Mouse (Mus musculus) subcutaneous adipose tissue, adult 2 months (tissue): Measurements from ENCODE around the gene Arl2. TPM values are rescaled to one million over a fixed set of nuclear protein-coding genes. Genes with fewer than 3 reads are reported as not detected.

Experiments
- polyA plus RNA-seq: library from polyadenylated mRNA; depleted of rRNA; stranded (reverse); fragments of >200 nt; gene quantifications from 2 replicates; pipeline ENCODE4 v1.2.3, GENCODE M21; 2012; ENCODE audit warnings: low replicate concordance; rRNA removed

The Arl2 gene
- polyA plus RNA-seq: 139 and 178 TPM in 2 replicates

DNA sequence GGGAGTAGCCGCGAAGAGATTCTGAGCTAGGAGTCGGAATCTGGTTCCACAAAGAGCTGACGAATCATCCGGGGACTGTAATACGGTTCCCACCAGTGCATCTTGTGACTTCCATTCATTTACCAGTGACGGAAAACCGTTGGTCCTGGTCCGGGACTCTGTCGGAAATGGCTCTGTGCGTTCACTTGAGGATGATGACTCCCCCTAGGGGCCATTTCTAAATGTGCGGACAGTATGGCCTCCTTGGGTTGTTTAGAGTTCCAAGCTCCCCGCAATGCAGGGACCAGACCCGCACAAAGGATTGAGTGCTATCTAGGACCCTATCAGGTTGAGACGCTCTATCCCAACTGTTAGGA lies at the start of gene Arl2:
Gene Arl2, minus strand, starts transcription at position 155 of the 356 bp plus-strand sequence.

DNA sequence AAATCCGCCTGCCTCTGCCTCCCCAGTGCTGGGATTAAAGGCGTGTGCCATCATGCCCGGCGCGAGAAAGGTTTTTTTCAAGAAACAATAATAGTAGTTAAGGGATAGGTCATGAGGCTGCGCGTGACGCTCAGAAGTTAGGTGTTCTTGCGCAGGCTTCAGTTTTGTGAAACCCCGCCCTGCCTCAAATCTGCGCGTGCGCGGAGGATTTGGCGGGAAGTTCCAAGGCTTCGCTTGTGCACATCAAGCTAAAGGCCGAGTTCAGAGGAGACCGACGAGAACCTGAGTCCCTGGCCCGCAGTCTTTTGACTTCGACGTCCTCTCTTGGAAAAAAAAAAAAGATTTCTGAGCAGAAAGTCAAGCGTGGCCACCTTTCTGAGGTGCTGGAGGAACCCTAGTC lies 42.8 kb upstream of the Arl2 start, which contains the start of gene Majin:
Gene Majin, plus strand, starts transcription at position 258 of the 400 bp plus-strand sequence.

DNA sequence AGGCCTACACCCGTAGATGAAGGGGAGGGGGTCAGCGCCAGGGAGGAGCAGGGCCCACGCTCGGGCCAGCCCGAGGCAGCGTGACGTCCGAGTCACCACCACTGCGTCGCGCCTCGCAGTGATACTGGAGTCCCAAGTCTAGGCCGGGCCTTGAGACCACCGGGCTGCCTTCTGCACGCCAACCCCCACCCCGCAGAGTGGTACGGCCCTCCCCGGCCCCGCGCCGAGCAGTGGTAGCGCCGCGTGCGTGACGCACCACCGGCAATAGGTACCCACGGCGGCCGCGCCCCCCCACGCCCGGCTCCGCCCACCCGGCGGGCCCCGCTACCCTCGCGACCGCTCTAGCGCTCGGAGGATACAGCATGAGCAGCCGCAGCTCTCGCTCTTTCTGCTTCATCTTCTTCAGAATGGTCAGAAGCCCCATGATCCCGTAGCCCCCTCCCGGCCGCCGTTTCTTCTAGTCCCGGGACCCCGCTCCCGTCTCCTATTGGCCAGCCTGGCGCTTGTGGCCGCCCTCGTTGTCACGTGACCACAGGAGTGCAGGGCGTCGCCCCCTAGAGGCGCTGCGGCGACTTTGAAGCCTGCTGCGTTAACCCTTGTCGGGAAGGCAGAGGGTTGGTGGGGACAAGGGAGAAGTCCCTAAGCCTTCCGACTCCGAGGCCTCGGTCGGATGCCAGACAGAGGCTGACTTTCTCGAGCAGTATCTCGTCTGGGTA lies 512 bp downstream of the Arl2 start, which contains the start of gene Batf2:
Gene Batf2, plus strand, starts transcription at position 306 of the 716 bp plus-strand sequence.

DNA sequence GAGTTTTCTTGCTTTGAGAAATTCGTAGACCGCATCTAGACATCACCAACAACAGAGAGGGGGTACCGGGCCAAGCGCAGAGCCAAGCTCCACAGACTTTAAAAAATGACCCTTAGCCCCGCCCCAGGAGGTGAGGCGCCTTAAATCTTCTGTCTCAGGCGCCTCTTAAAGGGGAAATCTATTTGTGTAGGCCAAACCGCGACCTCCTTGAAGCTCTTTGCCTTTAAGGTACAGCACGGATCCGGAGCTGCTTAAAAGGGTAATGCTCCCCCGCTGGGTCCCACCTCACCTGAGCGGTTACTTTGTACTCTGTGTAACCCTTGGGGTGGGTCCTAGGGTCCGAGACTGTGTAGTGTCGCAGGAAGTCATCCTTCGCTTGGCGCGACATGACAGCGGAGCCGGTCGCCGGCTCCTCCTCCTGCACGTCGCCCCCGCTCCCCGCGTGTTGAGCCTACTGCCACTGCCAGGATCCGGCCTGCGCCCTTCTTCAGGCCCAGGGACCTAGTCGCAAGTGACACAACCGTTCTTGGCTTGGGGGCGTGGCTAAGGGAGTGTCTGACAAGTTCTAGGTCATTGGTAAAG lies 13.5 kb downstream of the Arl2 start, which contains the start of gene Snx15:
Gene Snx15, minus strand, starts transcription at position 545 of the 582 bp plus-strand sequence.

DNA sequence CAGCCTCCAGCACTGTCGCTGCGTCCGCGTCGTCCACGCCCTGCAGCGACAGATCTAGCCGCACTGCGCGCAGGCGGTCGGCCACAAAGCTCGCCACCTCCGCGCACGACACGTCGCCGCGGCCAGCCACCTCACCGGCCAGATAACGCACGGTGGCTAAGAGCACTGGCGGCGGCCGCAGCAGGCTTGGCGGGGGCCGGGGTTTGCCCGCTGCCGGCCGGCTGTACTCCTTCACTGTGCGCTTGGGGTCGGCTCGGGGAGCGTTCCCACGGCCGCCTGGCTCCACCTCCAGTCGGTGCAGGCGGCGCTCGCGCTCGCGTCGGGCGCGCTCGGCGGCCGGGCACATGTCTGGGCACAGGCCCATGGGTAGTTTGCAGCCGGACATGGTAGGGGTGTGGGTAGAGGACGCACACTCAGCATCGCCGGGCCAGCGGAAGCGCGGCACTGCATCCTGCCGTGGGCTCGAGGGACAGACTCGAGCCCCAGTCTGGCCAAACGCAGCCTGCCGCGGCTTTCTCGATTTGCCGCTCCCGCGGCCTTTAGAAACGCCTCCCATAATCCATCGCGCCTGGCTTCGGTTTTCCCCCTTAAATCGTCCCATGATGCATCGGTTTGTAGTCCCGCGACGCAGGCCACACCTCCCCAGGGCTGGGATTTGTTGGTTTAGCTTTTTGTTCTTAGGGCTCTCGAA lies 23.2 kb downstream of the Arl2 start, which contains the start of gene Sac3d1:
Gene Sac3d1, minus strand, starts transcription at position 665 of the 691 bp plus-strand sequence.

DNA sequence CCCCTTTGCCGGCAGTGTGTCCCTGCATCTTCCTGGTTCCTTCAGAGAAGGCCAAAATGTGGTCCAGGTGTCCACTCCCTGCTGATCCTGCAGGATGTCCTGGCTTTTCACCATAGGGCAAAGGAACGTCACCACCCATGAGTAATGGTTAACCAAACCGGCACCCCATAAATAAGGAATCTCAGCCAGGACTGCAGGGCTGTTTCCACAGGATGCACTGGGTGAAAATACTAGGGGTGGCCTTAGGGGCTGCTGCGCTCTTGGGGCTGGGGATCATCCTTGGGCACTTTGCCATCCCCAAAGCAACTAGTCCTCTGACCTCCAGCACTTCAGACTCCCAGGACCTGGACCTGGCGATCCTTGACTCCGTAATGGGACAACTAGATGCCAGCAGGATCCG lies 35.8 kb downstream of the Arl2 start, which contains the start of gene Naaladl1:
Gene Naaladl1, plus strand, starts transcription at position 197 of the 400 bp plus-strand sequence.

DNA sequence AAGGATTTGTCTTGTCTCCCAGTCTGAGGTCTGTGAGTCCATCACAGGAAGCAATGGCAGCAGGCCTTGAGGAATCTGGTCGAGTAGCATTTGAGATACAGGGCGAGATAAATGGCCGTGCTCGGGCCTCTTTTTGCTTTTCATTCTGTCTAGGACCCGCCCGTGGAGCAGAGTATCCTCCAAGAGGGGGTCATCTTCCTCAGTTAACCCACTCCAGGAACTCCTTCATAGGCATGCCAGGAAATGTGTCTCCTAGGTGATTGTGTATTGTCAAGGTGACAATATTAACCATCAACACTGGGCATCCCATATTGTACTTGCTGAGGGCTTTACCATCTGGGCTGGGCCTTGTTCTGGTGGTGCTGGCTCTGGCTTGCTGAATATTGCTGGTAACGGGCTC lies 47.2 kb downstream of the Arl2 start, which contains the start of gene AC131692.1:
Gene AC131692.1, plus strand, starts transcription at position 301 of the 400 bp plus-strand sequence.

DNA sequence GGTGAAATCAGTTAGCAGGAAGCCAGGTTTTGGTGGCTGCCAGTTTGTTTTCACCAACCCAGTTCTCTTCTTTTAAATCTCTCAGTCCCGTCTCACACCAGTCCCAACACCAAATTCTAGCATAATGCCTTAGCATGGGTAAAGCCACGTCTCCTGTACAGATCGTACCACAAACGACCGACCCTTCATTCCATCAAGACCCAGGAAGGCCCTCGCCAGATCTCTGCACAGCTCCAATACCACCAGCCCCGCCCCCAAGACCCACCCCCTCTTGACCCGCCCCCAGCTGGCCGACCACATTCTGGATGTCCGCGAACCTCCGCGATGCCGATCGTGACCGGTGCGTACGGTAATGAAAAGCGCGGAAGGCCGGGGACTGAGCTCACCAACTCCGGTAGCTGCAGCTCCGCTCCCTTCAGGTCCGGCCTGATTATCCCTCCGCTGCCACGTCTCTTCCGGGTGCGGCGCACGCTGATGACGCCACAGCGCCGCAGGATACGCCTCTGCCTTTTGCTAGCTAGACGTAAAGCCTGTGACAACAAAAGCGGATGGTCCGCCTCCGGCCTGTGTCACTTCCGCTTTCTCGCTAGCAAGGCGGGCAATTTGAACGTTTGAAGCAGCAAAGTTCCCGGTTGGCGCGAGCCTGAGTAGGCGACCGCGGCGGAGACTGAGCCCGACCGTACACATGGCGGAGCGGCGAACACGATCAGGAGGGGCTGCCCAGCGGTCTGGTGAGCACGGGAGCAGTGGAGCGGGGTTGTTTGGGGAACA lies 56.7 kb downstream of the Arl2 start, which contains the start of the genes Zfpl1 and Cdca5:
Gene Zfpl1, minus strand, starts transcription at position 479 of the 771 bp plus-strand sequence.
Gene Cdca5, plus strand, starts transcription at position 506 of the 771 bp plus-strand sequence.

Other genes with a start within 250 kb of the Arl2 start
- gene Tigd3, start 247.4 kb downstream of the Arl2 start, polyA plus RNA-seq: 0.33 and 1.0 TPM in 2 replicates
- 73.6 and 128 TPM in 2 replicates for gene Dpf2, start 228.5 kb downstream of the Arl2 start, polyA plus RNA-seq
- 24.5 and 38.9 TPM in 2 replicates for gene Cdc42ep2, start 216.7 kb downstream of the Arl2 start, polyA plus RNA-seq
- gene Pola2, start 177.3 kb downstream of the Arl2 start, polyA plus RNA-seq: 60.9 and 84.4 TPM in 2 replicates
- not detected in 2 replicates for gene Slc22a20, start 155.4 kb downstream of the Arl2 start, polyA plus RNA-seq
- 42.0 and 72.3 TPM in 2 replicates for gene Capn1, start 125.7 kb downstream of the Arl2 start, polyA plus RNA-seq
- 59.3 and 60.1 TPM in 2 replicates for gene Syvn1, start 95.0 kb downstream of the Arl2 start, polyA plus RNA-seq
- gene Mrpl49, start 83.8 kb downstream of the Arl2 start, polyA plus RNA-seq: 29.0 and 43.8 TPM in 2 replicates
- 740 and 1,078 TPM in 2 replicates for gene Fau, start 83.7 kb downstream of the Arl2 start, polyA plus RNA-seq
- gene Znhit2, start 80.4 kb downstream of the Arl2 start, polyA plus RNA-seq: 43.0 and 48.9 TPM in 2 replicates
- gene Tm7sf2, start 73.2 kb downstream of the Arl2 start, polyA plus RNA-seq: 39.1 and 40.1 TPM in 2 replicates
- 67.5 and 83.1 TPM in 2 replicates for gene Vps51, start 64.3 kb downstream of the Arl2 start, polyA plus RNA-seq
- gene Tmem262, start 61.5 kb downstream of the Arl2 start, polyA plus RNA-seq: not detected in 2 replicates
- gene Gm28374, start 59.3 kb downstream of the Arl2 start, polyA plus RNA-seq: 0.19 and 0.49 TPM in 2 replicates
- gene Zfpl1, start 56.6 kb downstream of the Arl2 start, polyA plus RNA-seq: 100 and 103 TPM in 2 replicates
- 0.30 and 4.4 TPM in 2 replicates for gene Cdca5, start 56.6 kb downstream of the Arl2 start, polyA plus RNA-seq
- not detected in 2 replicates for gene AC131692.1, start 47.1 kb downstream of the Arl2 start, polyA plus RNA-seq
- gene Naaladl1, start 35.8 kb downstream of the Arl2 start, polyA plus RNA-seq: 0.09 and 0.22 TPM in 2 replicates
- gene Sac3d1, start 22.9 kb downstream of the Arl2 start, polyA plus RNA-seq: 19.6 and 37.2 TPM in 2 replicates
- 31.6 and 42.5 TPM in 2 replicates for gene Snx15, start 13.2 kb downstream of the Arl2 start, polyA plus RNA-seq
- gene Batf2, start 565 bp downstream of the Arl2 start, polyA plus RNA-seq: 8.7 and 11.0 TPM in 2 replicates
- gene Majin, start 42.8 kb upstream of the Arl2 start, polyA plus RNA-seq: 0.26 and 0.46 TPM in 2 replicates
- 0.63 and 0.66 TPM in 2 replicates for gene Gpha2, start 84.8 kb upstream of the Arl2 start, polyA plus RNA-seq
- 90.3 and 103 TPM in 2 replicates for gene Ppp2r5b, start 94.3 kb upstream of the Arl2 start, polyA plus RNA-seq
- 38.8 and 43.8 TPM in 2 replicates for gene Atg2a, start 100.1 kb upstream of the Arl2 start, polyA plus RNA-seq
- gene Ehd1, start 135.2 kb upstream of the Arl2 start, polyA plus RNA-seq: 270 and 315 TPM in 2 replicates
- 10.9 and 14.7 TPM in 2 replicates for gene Cdc42bpg, start 164.9 kb upstream of the Arl2 start, polyA plus RNA-seq
- 41.0 and 72.1 TPM in 2 replicates for gene Men1, start 193.4 kb upstream of the Arl2 start, polyA plus RNA-seq
- gene Map4k2, start 199.6 kb upstream of the Arl2 start, polyA plus RNA-seq: 114 and 147 TPM in 2 replicates
- 88.7 and 113 TPM in 2 replicates for gene Sf1, start 222.1 kb upstream of the Arl2 start, polyA plus RNA-seq
- 10.8 and 37.9 TPM in 2 replicates for gene Pygm, start 242.9 kb upstream of the Arl2 start, polyA plus RNA-seq